In genomic region chr7:97407145-97407544, GRCm38 (mm10) we compare ENCODE assay signal across 12 mouse cellular contexts.
"Had no signal": no experiment of that assay in that cellular context is flagged by ENCODE, and none has a peak within 500 bp of the region (broad histone marks: within the 10 kb centered on the region; RNA-seq: fewer than 3 reads in every experiment).

No protein-coding gene starts in this region.

- DNase-seq: kidney, adult 9 months; kidney, postnatal 10 days; kidney, postnatal 4 days; lung, postnatal 36 days; right cerebral cortex, postnatal 14 days; thymus, adult 2 months; thymus, postnatal 25 days had no signal

- H3K27ac ChIP-seq: hindbrain, postnatal 0 days; left cerebral cortex, adult 2 months; liver, embryonic 15.5 days; midbrain, embryonic 13.5 days had no signal

- H3K4me3 ChIP-seq: left cerebral cortex, adult 2 months; liver, embryonic 15.5 days; midbrain, embryonic 13.5 days had no signal

- H3K4me2 ChIP-seq: liver, embryonic 11.5 days; liver, embryonic 15.5 days; midbrain, embryonic 13.5 days had no signal

- H3K4me1 ChIP-seq: midbrain, embryonic 13.5 days had no signal

- H3K9ac ChIP-seq: liver, embryonic 15.5 days; midbrain, embryonic 13.5 days had no signal

- ATAC-seq: hindbrain, postnatal 0 days; midbrain, embryonic 13.5 days had no signal

- H3K9me3 ChIP-seq: liver, embryonic 15.5 days; midbrain, embryonic 13.5 days had no signal

- H3K27me3 ChIP-seq: liver, embryonic 15.5 days; midbrain, embryonic 13.5 days had no signal
